Mouse (Mus musculus) bone marrow macrophage, adult 2 months (primary cell): Measurements from ENCODE around the gene Chd1l.

Source experiments
- CTCF ChIP-seq: IDR thresholded peaks from 2 replicates; pipeline ENCODE4 v1.5.1; 2012; ENCODE audit warnings: low read depth, mild to moderate bottlenecking, low read length, moderate library complexity
- POLR2A ChIP-seq: IDR thresholded peaks from 2 replicates; pipeline ENCODE4 v1.6.1; 2012; ENCODE audit warnings: mild to moderate bottlenecking, low read depth, low read length, borderline replicate concordance

DNA sequence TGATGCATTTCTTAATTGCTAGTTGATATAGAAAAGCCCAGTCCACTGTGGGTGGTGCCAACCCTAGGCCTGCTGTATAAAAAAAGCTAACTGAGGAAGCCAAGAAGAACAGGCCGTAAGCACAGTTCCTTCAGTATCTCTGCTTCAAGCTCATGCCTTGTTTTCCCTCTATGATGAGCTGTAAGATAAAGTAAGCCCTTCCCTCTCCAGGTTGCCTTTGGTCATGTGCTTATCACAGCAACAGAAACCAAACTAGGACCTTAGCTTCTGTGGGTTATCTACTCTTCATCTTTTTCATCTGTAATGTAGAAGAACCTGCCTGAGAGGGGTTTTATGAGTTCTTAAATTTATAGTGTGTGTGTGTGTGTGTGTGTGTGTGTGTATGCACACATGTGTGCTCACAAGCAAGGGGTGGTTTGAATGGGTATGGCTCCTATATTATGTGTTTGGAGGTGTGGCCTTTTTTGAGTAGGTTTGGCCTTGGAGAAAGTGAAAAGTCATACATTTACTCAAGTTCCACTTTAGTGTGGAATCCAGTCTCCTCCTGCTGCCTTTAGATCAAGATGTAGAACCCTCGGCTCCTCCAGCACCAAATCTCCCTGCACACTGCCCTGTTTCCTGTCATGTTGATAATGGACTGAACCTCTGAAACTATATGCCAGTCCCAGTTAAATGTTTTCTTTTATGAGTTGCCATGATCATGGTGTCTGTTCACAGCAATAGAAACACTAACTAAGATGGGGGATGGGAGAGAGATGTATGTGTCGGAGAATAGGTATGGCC lies 9.8 kb downstream of the Chd1l start:
- no peak for TF ChIP-seq POLR2A
- TF ChIP-seq CTCF = no peak
